Mouse (Mus musculus): Measurements from ENCODE around the gene Sgca.
"Not testable (repeated sequence)": the region's sequence is repeated elsewhere in the genome, so short reads cannot be mapped to it uniquely, and the experiment has no call there.

The Sgca gene

DNA sequence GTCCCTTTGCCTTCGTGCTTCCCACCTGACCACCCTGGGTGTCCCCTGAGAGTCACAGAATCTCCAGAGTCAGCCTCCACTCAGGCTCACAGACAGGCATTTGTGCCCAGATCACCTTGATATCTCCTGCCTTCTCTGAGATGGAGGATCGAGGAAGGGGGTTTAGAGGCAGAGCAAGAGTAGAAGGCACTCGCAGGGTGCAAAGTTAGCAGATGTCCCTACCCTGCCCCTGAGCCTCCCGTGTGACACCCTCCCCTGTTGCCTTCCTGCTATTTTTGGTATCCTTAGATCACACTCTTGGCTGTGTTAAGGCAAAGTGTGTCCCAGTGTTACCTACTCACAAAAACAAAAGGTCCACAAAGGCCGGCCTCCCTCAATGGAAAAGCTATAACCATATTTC, at the start of gene Sgca:
Sgca (minus strand) TSS at position 129 of the 400 bp plus-strand sequence.
- DNase-seq = no peak

DNA sequence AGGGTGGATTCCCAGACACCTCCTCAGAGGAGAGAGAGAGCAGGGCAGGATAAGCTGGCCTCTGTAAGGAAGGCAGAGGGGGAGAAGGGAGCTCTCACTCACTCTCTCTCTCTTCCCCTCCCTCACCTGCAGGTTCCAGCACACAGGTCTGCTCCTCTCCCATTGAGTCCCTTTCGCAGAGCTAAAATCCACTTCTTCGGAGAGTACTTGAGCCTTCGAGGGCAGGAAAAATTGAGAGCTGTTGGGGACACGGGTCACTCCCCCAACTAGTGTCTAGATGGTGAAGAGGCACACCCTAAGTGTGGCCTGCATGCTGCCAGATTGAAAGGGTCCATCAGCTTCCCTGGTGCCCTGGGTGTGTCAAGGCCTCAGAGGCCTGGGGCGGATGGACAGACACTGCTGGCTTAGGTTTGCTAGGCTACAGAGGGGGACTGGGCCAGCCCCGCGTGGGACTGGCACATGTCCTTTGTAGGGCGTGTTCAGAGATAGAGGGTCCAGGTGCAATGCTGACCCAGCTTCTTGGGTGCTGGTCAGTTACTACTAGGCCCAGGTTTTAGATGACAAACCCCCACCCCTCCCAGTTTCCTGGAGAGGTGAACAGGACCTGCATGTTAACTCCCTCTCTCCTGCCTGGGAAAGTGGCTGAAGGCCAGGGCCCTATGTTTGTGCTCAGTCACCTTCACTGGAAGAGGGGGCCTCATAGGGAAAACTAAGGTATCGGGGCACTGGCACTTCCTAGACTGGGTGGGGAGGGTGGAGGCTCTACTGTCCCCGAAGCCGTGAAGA, 49.3 kb upstream of the Sgca start:
- DNase-seq = no peak

DNA sequence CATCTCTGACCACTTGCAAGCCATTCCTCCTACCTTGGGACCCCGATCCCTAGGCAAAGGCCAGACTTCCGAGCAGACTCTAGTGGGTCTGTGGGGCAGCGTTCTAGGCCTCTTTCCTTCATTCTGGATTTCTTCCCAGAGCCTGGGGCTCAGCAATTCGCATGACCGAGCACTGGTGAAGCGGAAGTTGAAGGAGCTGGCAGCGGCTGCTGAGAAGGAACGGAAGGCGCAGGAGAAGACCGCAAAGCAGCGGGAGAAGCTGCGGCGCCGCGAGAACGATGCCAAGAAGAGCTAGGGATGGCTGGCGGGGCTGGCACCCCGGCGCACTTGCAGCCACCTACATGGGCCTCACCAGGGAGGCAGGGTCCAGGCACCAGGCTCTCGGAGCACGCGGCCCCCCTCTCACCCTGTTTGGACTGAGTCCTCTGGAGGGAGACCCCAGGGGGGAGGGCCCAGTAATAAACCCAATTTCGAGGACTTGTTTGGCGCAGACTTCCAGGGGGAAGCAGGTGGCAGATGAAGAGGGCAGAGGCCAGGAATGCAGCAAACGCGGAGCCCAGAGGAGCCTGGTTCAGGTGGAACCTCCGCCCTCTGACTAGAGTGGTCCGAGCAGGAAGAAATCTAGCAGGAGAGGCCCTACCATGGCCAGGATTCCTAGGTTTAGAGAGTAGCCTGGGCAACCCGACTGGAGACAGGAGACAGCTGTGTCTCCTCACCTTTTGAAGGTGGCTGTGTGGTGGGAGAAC, 48.5 kb upstream of the Sgca start:
- DNase-seq = peak; percentile 68

DNA sequence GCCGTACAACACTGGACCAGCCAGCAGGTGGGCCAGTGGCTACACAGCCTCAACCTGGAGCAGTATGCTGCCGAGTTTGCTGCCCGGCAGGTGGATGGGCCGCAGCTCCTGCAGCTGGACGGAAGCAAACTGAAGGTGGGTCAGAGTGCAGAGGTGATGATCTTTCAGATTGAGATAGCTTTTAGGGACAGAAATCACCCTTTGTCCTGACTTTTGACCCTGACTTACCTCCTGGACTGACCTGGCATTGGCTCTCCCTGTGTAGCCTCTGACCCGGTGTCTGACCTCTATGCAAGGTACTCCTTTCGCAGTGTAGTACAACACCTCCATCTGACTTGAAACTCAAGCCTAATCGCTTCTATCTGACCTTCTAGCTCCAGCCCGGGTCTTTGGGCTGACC, 47.4 kb upstream of the Sgca start:
- no peak for DNase-seq

- no peak for DNase-seq
Measured at GRCm38 (mm10) chr11:95022237-95022992, 46.3 kb upstream of the Sgca start.

DNA sequence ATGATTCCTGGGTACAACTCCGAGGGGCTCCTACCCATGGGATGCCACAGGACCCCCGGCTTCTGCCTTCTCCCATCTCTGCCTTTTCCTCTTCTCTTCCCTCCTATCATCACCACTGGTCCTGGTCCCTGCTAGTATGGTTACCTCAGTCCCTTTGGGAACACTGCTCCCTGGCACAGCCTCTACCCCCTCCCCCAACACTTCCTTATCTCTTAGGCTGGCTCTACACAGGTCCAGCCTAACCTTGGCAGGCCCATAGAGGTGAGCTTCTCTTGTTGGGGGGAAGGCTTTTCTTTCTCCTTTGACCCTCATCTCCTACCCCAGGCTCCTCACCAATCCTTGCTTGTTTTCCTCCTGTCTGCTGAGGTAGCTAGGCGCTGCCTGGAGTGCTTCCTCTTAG, 39.4 kb upstream of the Sgca start:
- DNase-seq = no peak

GRCm38 (mm10) chr11:95012487-95012886, 36.4 kb upstream of the Sgca start:
- DNase-seq = no peak

DNA sequence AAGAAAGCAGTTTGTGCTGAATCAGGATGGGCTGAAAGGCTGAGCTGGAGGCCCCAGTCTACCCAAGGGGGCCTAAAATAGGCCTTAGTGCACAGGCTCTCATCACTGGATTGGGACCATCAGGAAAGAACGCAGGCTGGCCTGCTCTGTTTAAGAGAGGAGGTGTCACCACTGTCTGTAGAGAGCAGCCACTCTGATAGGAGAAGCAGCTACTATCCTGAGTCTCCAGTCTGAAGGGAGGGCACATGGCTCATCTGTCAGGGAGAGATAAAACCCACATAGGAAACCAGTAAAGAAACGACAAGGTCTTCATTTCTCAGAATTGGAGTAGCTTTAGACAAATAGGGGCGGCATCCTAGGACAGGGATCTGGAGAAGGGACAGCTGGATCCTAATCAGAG, 35.9 kb upstream of the Sgca start:
- no peak for DNase-seq

DNA sequence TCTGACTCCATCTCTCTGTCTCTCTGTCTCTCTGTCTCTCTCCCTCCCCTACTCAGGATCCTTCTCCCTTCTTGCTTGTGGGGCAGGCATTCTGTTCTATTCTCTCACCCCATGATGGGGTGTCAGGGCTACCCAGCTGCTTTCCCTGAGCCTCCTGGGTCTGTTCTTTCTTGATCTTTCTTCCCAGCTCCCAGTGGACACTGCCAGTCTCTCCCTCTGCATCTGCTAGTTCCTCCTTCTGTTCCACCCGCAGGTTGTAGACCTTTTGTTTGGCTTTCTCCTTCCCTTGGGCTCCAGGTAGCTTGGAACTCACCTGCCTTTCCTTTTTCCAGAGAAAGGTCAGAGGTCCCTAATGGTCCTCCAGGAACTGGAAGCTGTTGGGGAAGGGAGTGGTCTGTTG, 35.3 kb upstream of the Sgca start:
- no peak for DNase-seq

- not testable (repeated sequence) for DNase-seq
Measured at GRCm38 (mm10) chr11:95010841-95011403, 34.8 kb upstream of the Sgca start.

DNA sequence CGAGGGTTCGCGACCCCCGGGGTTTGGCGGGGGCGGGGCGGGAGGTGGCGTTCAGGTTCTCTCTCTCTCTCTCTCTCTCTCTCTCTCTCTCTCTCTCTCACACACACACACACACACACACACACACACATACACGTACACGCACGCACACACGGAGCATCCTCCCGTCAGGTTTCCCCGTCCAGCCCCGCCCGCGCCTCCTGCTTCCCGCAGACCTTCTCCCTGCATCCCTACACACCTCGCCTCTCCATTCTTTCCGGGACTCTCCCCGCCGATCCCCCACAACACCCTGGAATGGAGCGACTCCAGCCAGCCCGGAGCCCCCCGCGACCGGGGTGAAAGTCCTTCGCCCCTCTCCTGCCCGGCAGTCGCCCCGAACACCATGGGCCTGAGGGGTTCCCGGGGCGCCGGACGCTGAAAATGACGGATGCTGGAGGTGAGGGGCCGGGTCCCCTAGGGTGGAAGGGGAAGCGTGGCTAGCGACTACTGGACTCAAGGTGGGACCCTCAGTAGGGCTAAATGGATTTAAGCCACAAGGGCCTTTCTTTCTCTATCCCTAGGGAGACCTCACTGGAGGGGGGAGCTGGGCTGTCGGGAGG, 34.1 kb upstream of the Sgca start:
- DNase-seq = no peak

- peak; percentile 78 for DNase-seq
Measured at GRCm38 (mm10) chr11:95009629-95010014, 33.5 kb upstream of the Sgca start, which contains the start of gene Samd14. TSS of gene Samd14 (plus strand) at chr11:95009879.

GRCm38 (mm10) chr11:95008661-95009628, 32.8 kb upstream of the Sgca start:
- no peak for DNase-seq

DNA sequence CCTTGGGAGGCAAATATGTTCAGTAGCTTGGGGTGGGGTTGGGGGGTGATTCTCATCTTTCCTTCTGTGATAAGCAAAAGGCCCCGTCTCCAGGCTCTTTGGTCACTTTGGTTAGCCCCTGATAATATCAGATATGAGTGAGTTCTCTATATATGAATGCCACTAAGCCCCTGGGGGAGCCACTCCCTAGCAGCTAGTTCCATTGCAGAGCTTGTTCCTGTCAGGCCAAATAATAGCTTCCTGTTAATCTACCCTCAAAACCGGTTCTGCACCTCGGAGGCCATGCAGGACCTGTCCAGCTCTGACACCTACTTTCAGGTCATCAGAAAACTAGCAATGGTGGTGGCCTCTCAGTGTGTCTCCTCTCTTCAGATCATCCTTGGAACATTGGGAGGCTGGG, 31.3 kb upstream of the Sgca start:
- no peak for DNase-seq

GRCm38 (mm10) chr11:95006525-95007219, 30.5 kb upstream of the Sgca start:
- DNase-seq = peak; percentile 88

GRCm38 (mm10) chr11:95006038-95006437, 29.9 kb upstream of the Sgca start:
- no peak for DNase-seq

DNA sequence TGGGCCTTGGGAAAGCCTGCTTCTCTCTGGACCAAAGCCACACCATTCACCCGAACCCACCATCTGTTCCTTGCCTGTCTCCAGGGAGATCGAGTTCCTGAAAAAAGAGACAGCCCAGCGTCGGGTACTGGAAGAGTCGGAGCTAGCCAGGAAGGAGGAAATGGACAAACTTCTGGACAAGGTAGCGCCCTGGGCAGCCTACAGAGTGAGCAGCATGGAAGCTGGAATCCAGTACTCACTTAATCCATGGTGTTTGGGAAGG, 28.7 kb upstream of the Sgca start:
- no peak for DNase-seq

DNA sequence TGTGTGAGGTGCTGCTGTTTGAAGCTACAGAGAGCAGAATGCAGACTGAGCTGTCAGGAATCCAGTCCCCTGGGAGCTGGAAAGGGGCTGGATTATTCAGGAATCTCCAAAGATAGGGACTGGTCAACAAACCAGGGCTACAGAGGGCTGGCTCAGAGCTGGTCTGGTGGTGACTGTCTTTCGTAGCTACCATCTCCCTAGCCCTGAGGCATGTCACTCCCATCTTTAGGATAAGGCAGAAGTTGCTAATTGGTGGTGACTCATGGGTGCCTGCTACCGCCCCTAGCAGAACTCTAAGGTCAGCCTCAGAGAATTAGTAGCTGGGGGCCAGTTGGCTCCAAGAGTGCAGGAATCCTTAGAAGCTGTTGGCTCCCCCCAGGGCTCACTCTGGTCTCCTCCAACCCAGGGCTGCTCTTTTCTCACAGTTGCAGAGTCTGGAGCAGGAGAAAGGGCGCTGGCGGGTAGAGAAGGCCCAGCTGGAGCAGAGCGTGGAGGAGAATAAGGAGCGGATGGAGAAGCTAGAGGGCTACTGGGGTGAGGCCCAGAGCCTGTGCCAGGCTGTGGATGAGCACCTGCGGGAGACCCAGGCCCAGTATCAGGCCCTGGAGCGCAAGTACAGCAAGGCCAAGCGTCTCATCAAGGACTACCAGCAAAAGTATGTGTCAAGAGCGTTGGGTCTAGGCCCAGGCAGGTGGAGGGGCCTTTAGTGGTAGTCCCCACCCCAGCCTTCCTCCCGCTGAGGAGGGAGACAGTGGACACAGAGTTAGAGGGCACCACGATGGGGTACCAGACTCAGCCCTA, 28.2 kb upstream of the Sgca start:
- peak; percentile 43 for DNase-seq

DNA sequence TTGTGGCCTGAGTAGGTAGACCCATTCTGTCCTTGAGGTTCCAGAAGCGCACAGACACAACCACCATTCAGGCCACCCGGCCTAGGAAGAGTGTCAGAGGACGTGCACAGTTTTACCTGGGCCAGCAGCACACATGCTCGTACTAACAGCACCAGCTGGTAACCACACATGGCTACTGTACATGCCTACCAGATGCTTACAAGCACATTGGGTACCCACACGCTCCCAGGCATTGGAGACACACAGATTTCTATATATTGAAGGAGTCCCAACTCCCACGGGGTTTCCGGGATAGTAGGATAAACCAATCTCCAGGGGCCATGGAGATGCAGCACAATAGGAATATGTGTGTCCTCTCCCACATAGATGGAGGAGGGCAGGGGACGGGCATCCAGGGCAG, 26.6 kb upstream of the Sgca start:
- no peak for DNase-seq

All from kidney, postnatal 14 days (tissue).